Mouse (Mus musculus): ENCODE data around the gene Aff4. TPM values are rescaled to one million over a fixed set of nuclear protein-coding genes. Genes with fewer than 3 reads are reported as not detected.

Aff4 gene
- total RNA-seq, 1 experiment from 2014 or later = 90.0 TPM

- no peak for ATAC-seq (replicated peaks; ENCODE audit: low read depth, poor library complexity, severe bottlenecking)
Measured at GRCm38 (mm10) chr11:53453031-53453430, 102.4 kb downstream of the Aff4 start.

- peak; percentile 74 for ATAC-seq (replicated peaks; ENCODE audit: low read depth, poor library complexity, severe bottlenecking)
Measured at GRCm38 (mm10) chr11:53456474-53457371, 106.1 kb downstream of the Aff4 start, which contains the start of the genes Gm10447 and Shroom1. TSS of gene Gm10447 (minus strand) at chr11:53457110. TSS of gene Shroom1 (plus strand) at chr11:53457205.

- ATAC-seq (replicated peaks; ENCODE audit: low read depth, poor library complexity, severe bottlenecking) = 0 out of 2 replicates have a peak, but pooled peaks have one; percentile 24
Measured at GRCm38 (mm10) chr11:53457372-53457954, 106.8 kb downstream of the Aff4 start.

GRCm38 (mm10) chr11:53458996-53459395 is 108.4 kb downstream of the Aff4 start:
- no peak for ATAC-seq (replicated peaks; ENCODE audit: low read depth, poor library complexity, severe bottlenecking)

GRCm38 (mm10) chr11:53460192-53460591 is 109.6 kb downstream of the Aff4 start:
- no peak for ATAC-seq (replicated peaks; ENCODE audit: low read depth, poor library complexity, severe bottlenecking)

- ATAC-seq (replicated peaks; ENCODE audit: low read depth, poor library complexity, severe bottlenecking) = no peak
Measured at GRCm38 (mm10) chr11:53461727-53462126, 111.1 kb downstream of the Aff4 start.

GRCm38 (mm10) chr11:53463551-53464424 is 113.2 kb downstream of the Aff4 start:
- ATAC-seq (replicated peaks; ENCODE audit: low read depth, poor library complexity, severe bottlenecking) = peak; percentile 33; the same call in 1 of the 2 replicates

GRCm38 (mm10) chr11:53466231-53466971 is 115.8 kb downstream of the Aff4 start:
- ATAC-seq (replicated peaks; ENCODE audit: low read depth, poor library complexity, severe bottlenecking) = peak; percentile 66

GRCm38 (mm10) chr11:53469294-53469967 is 118.8 kb downstream of the Aff4 start:
- ATAC-seq (replicated peaks; ENCODE audit: low read depth, poor library complexity, severe bottlenecking) = no peak

GRCm38 (mm10) chr11:53469968-53470695 is 119.5 kb downstream of the Aff4 start, which contains the start of gene Gm9837:
TSS of gene Gm9837 (minus strand) at chr11:53470479.
- peak; percentile 91 for ATAC-seq (replicated peaks; ENCODE audit: low read depth, poor library complexity, severe bottlenecking)

Other genes starting within 250 kb of the Aff4 start
- 558 and 573 TPM in 2 replicates for gene Hspa4, start 50.4 kb upstream of the Aff4 start, total RNA-seq (2017)
- gene Zcchc10, start 26.2 kb upstream of the Aff4 start, total RNA-seq (2017) = 9.6 and 22.0 TPM in 2 replicates
- gene Leap2, start 72.3 kb downstream of the Aff4 start, total RNA-seq (2017) = not detected in 2 replicates
- gene Uqcrq, start 80.0 kb downstream of the Aff4 start, total RNA-seq (2017) = 39.5 and 53.6 TPM in 2 replicates
- gene Gdf9, start 80.2 kb downstream of the Aff4 start, total RNA-seq (2017) = 1.1 TPM in 1 of 2 replicates, not detected in the other
- gene Gm10447, start 106.3 kb downstream of the Aff4 start, total RNA-seq (2017) = not detected in 2 replicates
- not detected in 2 replicates for gene Shroom1, start 106.4 kb downstream of the Aff4 start, total RNA-seq (2017)
- not detected in 2 replicates for gene Gm9837, start 119.6 kb downstream of the Aff4 start, total RNA-seq (2017)
- not detected in 2 replicates for gene Gm9945, start 129.3 kb downstream of the Aff4 start, total RNA-seq (2017)
- 1.0 and 1.5 TPM in 2 replicates for gene Sowaha, start 129.4 kb downstream of the Aff4 start, total RNA-seq (2017)
- gene Sept8, start 168.4 kb downstream of the Aff4 start, total RNA-seq (2017) = 64.2 and 75.0 TPM in 2 replicates
- 18.9 and 20.0 TPM in 2 replicates for gene Kif3a, start 216.5 kb downstream of the Aff4 start, total RNA-seq (2017)